In the genomic region with DNA sequence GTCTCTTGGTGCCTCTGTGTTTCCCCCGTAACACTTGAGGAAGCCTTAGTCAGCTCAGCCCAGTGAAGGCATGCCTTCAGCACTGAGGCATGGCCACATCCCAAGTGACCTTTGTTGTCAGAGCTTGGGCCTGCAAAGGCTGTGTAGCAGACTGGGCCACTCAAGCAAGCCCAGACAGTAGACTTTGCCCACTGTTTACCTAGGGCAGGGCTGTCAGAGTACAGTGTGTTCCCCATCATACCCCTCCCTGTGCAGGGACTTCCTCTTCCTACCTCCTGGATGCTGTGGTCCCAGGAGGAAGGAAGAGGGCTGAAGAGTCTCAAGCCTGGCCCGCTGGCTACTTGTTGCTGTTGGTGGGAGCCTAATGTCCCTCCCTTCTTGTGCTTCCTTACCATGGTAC, we compare ENCODE assay signal across 10 mouse cellular contexts. TPM values are rescaled to one million over a fixed set of nuclear protein-coding genes. Genes with fewer than 3 reads are reported as not detected.
A peak's percentile ranks its signal among the peaks of the same experiment; 100 is the strongest.
DNase-seq lines count a peak whose midpoint lies in the region; ATAC-seq and TF ChIP-seq lines count a peak whose summit lies in the region.
"Had no signal": no experiment of that assay in that cellular context is flagged by ENCODE, and none has a peak within 500 bp of the region (broad histone marks: within the 10 kb centered on the region; RNA-seq: fewer than 3 reads in every experiment).

No protein-coding gene starts in this region.

- H3K4me3 ChIP-seq in heart, adult 2 months = no peak overlapping the region
- no peak overlapping the region for H3K4me3 ChIP-seq in kidney, adult 2 months (ENCODE audit: insufficient read depth, low read depth, low read length)
- no peak overlapping the region for H3K4me3 ChIP-seq in liver, postnatal 0 days (ENCODE audit: low read depth, low read length)
- no peak overlapping the region for H3K4me3 ChIP-seq in stomach, embryonic 14.5 days (ENCODE audit: low read depth, low read length)

- peaks cover 30% of the 10 kb centered on the region for H3K4me1 ChIP-seq in heart, adult 2 months (ENCODE audit: control insufficient read depth, insufficient read depth, low read length)
- H3K4me1 ChIP-seq in kidney, adult 2 months (ENCODE audit: control insufficient read depth, insufficient read depth, low read length) = peaks cover 38% of the 10 kb centered on the region
- peaks cover 27% of the 10 kb centered on the region for H3K4me1 ChIP-seq in liver, postnatal 0 days (ENCODE audit: insufficient read depth)
- no peaks in the 10 kb centered on the region for H3K4me1 ChIP-seq in stomach, embryonic 14.5 days (ENCODE audit: control insufficient read depth, insufficient read depth, low read length)

- intact Hi-C loops in heart, adult 2 months (cut with DNase I) = loop anchor here (1.0 kb wide), 2 partner anchors 20 to 68 kb away; no protein-coding TSS in a partner anchor
- intact Hi-C loops in heart, postnatal 10 days (cut with DNase I) = loop anchor here (2.0 kb wide), 1 partner anchor 14 kb away; no protein-coding TSS in a partner anchor

- DNase-seq in heart, adult 2 months = peak; percentile 60 to 69
- DNase-seq in heart, postnatal 10 days = no peak
- DNase-seq in kidney, adult 2 months = peak; percentile 96
- peak; percentile 32 for DNase-seq in liver, postnatal 0 days
- DNase-seq in thymus, postnatal 25 days = no peak
- DNase-seq in cerebellum, adult 9-11 months = no peak
- no peak for DNase-seq in retina, embryonic 14.5 days (ENCODE audit: low spot score)
- DNase-seq: cerebellum, adult 9-10 months had no signal

- no peak overlapping the region for H3K4me2 ChIP-seq in liver, postnatal 0 days (ENCODE audit: low read depth, low read length)
- no peak overlapping the region for H3K4me2 ChIP-seq in stomach, embryonic 14.5 days (replicated peaks; ENCODE audit: low read depth, low read length)

- H3K9ac ChIP-seq in heart, adult 2 months (ENCODE audit: low read depth, low read length) = no peak overlapping the region
- no peak overlapping the region; the same call in 1 of the 2 replicates for H3K9ac ChIP-seq in liver, postnatal 0 days (replicated peaks)
- no peak overlapping the region for H3K9ac ChIP-seq in stomach, embryonic 14.5 days (replicated peaks; ENCODE audit: low read depth, low read length)
- H3K9ac ChIP-seq: liver, embryonic 14.5 days had no signal

- no peaks in the 10 kb centered on the region for H3K9me3 ChIP-seq in liver, postnatal 0 days (ENCODE audit: low read length)
- no peaks in the 10 kb centered on the region for H3K9me3 ChIP-seq in stomach, embryonic 14.5 days (ENCODE audit: control insufficient read depth, low read depth, low read length)

- peak; percentile 72 for ATAC-seq in liver, postnatal 0 days
- peak; percentile 91 for ATAC-seq in stomach, embryonic 14.5 days (ENCODE audit: insufficient number of reproducible peaks, insufficient read depth, low FRiP score, low read depth)

- H3K36me3 ChIP-seq in heart, adult 2 months (ENCODE audit: control insufficient read depth, insufficient read depth, low read length) = peaks cover 3% of the 10 kb centered on the region; the same call in 1 of the 2 replicates
- no peaks in the 10 kb centered on the region for H3K36me3 ChIP-seq in kidney, adult 2 months (ENCODE audit: control insufficient read depth, insufficient read depth, low read length)
- H3K36me3 ChIP-seq in liver, postnatal 0 days (replicated peaks; ENCODE audit: insufficient read depth, low read length) = 0 out of 2 replicates have a peak, but pooled peaks cover 7% of the 10 kb centered on the region
- peaks cover 17% of the 10 kb centered on the region; the same call in 1 of the 2 replicates for H3K36me3 ChIP-seq in stomach, embryonic 14.5 days (ENCODE audit: control insufficient read depth, insufficient read depth, low read length)

- TF ChIP-seq EP300 in heart, adult 2 months (IDR thresholded peaks at IDR 0.05; ENCODE audit: insufficient read depth, low read depth, low read length) = peak; percentile 99
- TF ChIP-seq EP300 in liver, postnatal 0 days (IDR thresholded peaks at IDR 0.05; ENCODE audit: low read depth) = peak; percentile 72

- H3K27me3 ChIP-seq in heart, adult 2 months (ENCODE audit: control insufficient read depth, insufficient read depth, low read length) = no peaks in the 10 kb centered on the region
- H3K27me3 ChIP-seq in kidney, adult 2 months (replicated peaks; ENCODE audit: control insufficient read depth, insufficient read depth, low read length) = no peaks in the 10 kb centered on the region
- no peaks in the 10 kb centered on the region for H3K27me3 ChIP-seq in liver, postnatal 0 days (ENCODE audit: insufficient read depth, low read length)
- H3K27me3 ChIP-seq in stomach, embryonic 14.5 days (ENCODE audit: control insufficient read depth, insufficient read depth, low read length) = no peaks in the 10 kb centered on the region

- peak overlapping the region; percentile 63 for H3K27ac ChIP-seq in heart, adult 2 months
- peak overlapping the region; percentile 70 for H3K27ac ChIP-seq in kidney, adult 2 months (ENCODE audit: insufficient read depth, low read depth, low read length)
- peak overlapping the region; percentile 70; the same call in 1 of the 2 replicates for H3K27ac ChIP-seq in liver, postnatal 0 days (ENCODE audit: low read depth)
- no peak overlapping the region; the same call in 1 of the 2 replicates for H3K27ac ChIP-seq in stomach, embryonic 14.5 days (ENCODE audit: low read length)
- H3K27ac ChIP-seq: liver, embryonic 14.5 days had no signal

- no peaks in the 10 kb centered on the region for H3K79me2 ChIP-seq in heart, adult 2 months (replicated peaks; ENCODE audit: control insufficient read depth, insufficient read depth, low read length)

- 46% methylated on average over 2 of the region's 2 CpGs for WGBS in heart, adult 2 months
- 35% methylated on average over 2 of the region's 2 CpGs for WGBS in kidney, adult 2 months
- WGBS in liver, postnatal 0 days (ENCODE audit: insufficient replicate concordance) = 66% methylated on average over 2 of the region's 2 CpGs
- 73% methylated on average over 2 of the region's 2 CpGs for WGBS in stomach, embryonic 14.5 days

- peak; percentile 52; the same call in 1 of the 2 replicates for TF ChIP-seq POLR2A in heart, adult 2 months (IDR thresholded peaks at IDR 0.05; ENCODE audit: insufficient read depth, low read depth, low read length)
- peak; percentile 18 for TF ChIP-seq POLR2A in kidney, adult 2 months (IDR thresholded peaks at IDR 0.05; ENCODE audit: low read depth, low read length)

- no peak for TF ChIP-seq CTCF in heart, adult 2 months (IDR thresholded peaks at IDR 0.05)
- TF ChIP-seq CTCF in kidney, adult 2 months (conservative IDR thresholded peaks at IDR 0.05; ENCODE audit: insufficient read depth, insufficient read length, low read depth, low read length) = 0 out of 2 replicates have a peak, but pooled peaks have one; percentile 6
- no peak for TF ChIP-seq CTCF in liver, postnatal 0 days (IDR thresholded peaks at IDR 0.05; ENCODE audit: low read depth)

RNA-seq across cellular contexts. Expression of a gene that starts 46.3 kb away (rescaled TPM):
- total RNA-seq in heart, adult 2 months (2021) = 10 to 100 TPM; 60.9 to 67.2 TPM
- polyA plus RNA-seq in heart, adult 2 months (2012; rRNA removed) = 143 and 187 TPM in 2 replicates
- total RNA-seq in heart, postnatal 10 days (2021) = 10 to 100 TPM; 87.1 to 87.8 TPM
- polyA plus RNA-seq in kidney, adult 2 months (2012; rRNA removed) = 399 and 450 TPM in 2 replicates
- polyA plus RNA-seq in liver, postnatal 0 days (2015; fragmentation: Nextera tagmentation; extraction: Ambion mirVana) = 122 and 126 TPM in 2 replicates
- polyA plus RNA-seq in stomach, embryonic 14.5 days (2014; fragmentation: Nextera tagmentation; extraction: Ambion mirVana) = 179 and 183 TPM in 2 replicates

RNA-seq across cellular contexts. Expression of a gene that starts 54.8 kb away (rescaled TPM):
- total RNA-seq in heart, adult 2 months (2021) = 10 to 100 TPM; 61.4 to 71.3 TPM
- polyA plus RNA-seq in heart, adult 2 months (2012; rRNA removed) = 122 and 171 TPM in 2 replicates
- total RNA-seq in heart, postnatal 10 days (2021) = 100 to 1,000 TPM in 1 of 2 experiments, 10 to 100 TPM in 1; 60.1 to 100 TPM
- polyA plus RNA-seq in kidney, adult 2 months (2012; rRNA removed) = 52.4 and 66.1 TPM in 2 replicates
- 13.4 and 14.2 TPM in 2 replicates for polyA plus RNA-seq in liver, postnatal 0 days (2015; fragmentation: Nextera tagmentation; extraction: Ambion mirVana)
- polyA plus RNA-seq in stomach, embryonic 14.5 days (2014; fragmentation: Nextera tagmentation; extraction: Ambion mirVana) = 16.2 and 21.0 TPM in 2 replicates

RNA-seq across cellular contexts. Expression of a gene that starts 55.4 kb away (rescaled TPM):
- total RNA-seq in heart, adult 2 months (2021) = 10 to 100 TPM; 53.6 to 59.4 TPM
- 64.4 and 84.3 TPM in 2 replicates for polyA plus RNA-seq in heart, adult 2 months (2012; rRNA removed)
- 10 to 100 TPM; 84.4 to 87.8 TPM for total RNA-seq in heart, postnatal 10 days (2021)
- polyA plus RNA-seq in kidney, adult 2 months (2012; rRNA removed) = 131 and 141 TPM in 2 replicates
- 34.4 and 35.0 TPM in 2 replicates for polyA plus RNA-seq in liver, postnatal 0 days (2015; fragmentation: Nextera tagmentation; extraction: Ambion mirVana)
- 133 and 142 TPM in 2 replicates for polyA plus RNA-seq in stomach, embryonic 14.5 days (2014; fragmentation: Nextera tagmentation; extraction: Ambion mirVana)

Comparison
In these comparisons a context has a peak if more than half of its experiments do, and no peak if none do; other contexts are left out.
1. DNase-seq: peak in heart, adult 2 months (2 of 2), kidney, adult 2 months (single experiment) and liver, postnatal 0 days (single experiment); none in heart, postnatal 10 days (0 of 2), thymus, postnatal 25 days (single experiment), cerebellum, adult 9-11 months (single experiment) and retina, embryonic 14.5 days (single experiment).